7 mouse cellular contexts compared by ENCODE assay signal in genomic region chr5:65538121-65538520, GRCm38 (mm10). TPM values are rescaled to one million over a fixed set of nuclear protein-coding genes. Genes with fewer than 3 reads are reported as not detected.
DNase-seq lines count a peak whose midpoint lies in the region; ATAC-seq lines count a peak whose summit lies in the region.

No protein-coding gene starts in this region.

- H3K9me3 ChIP-seq in megakaryocyte, embryonic 14.5 days, result no peaks in the 10 kb centered on the region
- no peaks in the 10 kb centered on the region for H3K9me3 ChIP-seq in limb, embryonic 11.5 days (ENCODE audit: control insufficient read depth, low read length)
- no peaks in the 10 kb centered on the region for H3K9me3 ChIP-seq in stomach, embryonic 15.5 days

- H3K27me3 ChIP-seq in megakaryocyte, embryonic 14.5 days (replicated peaks), result no peaks in the 10 kb centered on the region
- no peaks in the 10 kb centered on the region for H3K27me3 ChIP-seq in limb, embryonic 11.5 days (ENCODE audit: control insufficient read depth, insufficient read depth, low read length)
- H3K27me3 ChIP-seq in stomach, embryonic 15.5 days (replicated peaks), result no peaks in the 10 kb centered on the region

- no peak for DNase-seq in limb, embryonic 11.5 days (ENCODE audit: low spot score)
- no peak for DNase-seq in cerebellum, postnatal 14 days
- no peak for DNase-seq in urinary bladder, adult 18-20 months (ENCODE audit: low spot score in 2 of 2)

- H3K9ac ChIP-seq in limb, embryonic 11.5 days (ENCODE audit: low read length), result peak overlapping the region; percentile 96
- peak overlapping the region; percentile 81 for H3K9ac ChIP-seq in stomach, embryonic 15.5 days

- H3K4me2 ChIP-seq in limb, embryonic 11.5 days (ENCODE audit: low read depth, severe bottlenecking), result peak overlapping the region; percentile 66
- peak overlapping the region; percentile 58 for H3K4me2 ChIP-seq in stomach, embryonic 15.5 days

- peak overlapping the region; percentile 100 for H3K4me3 ChIP-seq in megakaryocyte, embryonic 14.5 days (replicated peaks)
- H3K4me3 ChIP-seq in limb, embryonic 11.5 days (ENCODE audit: low read depth, low read length), result peak overlapping the region; percentile 95
- H3K4me3 ChIP-seq in stomach, embryonic 15.5 days (replicated peaks), result peak overlapping the region; percentile 74

- no peak for ATAC-seq in megakaryocyte, adult 5-6 weeks (ENCODE audit: poor library complexity, severe bottlenecking)
- ATAC-seq in erythroid progenitor cell, adult 5-6 weeks (replicated peaks; ENCODE audit: low FRiP score, poor library complexity, severe bottlenecking), result peak; percentile 15; the same call in 1 of the 2 replicates
- ATAC-seq in limb, embryonic 11.5 days (ENCODE audit: insufficient number of reproducible peaks, low FRiP score, low TSS enrichment, low read depth), result no peak
- ATAC-seq in stomach, embryonic 15.5 days (ENCODE audit: insufficient read depth, low FRiP score, low read depth), result no peak

- H3K4me1 ChIP-seq in megakaryocyte, embryonic 14.5 days, result peaks cover 29% of the 10 kb centered on the region
- no peaks in the 10 kb centered on the region; the same call in 1 of the 2 replicates for H3K4me1 ChIP-seq in limb, embryonic 11.5 days (ENCODE audit: control insufficient read depth, insufficient read depth, low read length)
- H3K4me1 ChIP-seq in stomach, embryonic 15.5 days, result peaks cover 5% of the 10 kb centered on the region; the same call in 1 of the 2 replicates

- H3K36me3 ChIP-seq in megakaryocyte, embryonic 14.5 days (replicated peaks; ENCODE audit: low read length), result peaks cover 9% of the 10 kb centered on the region
- H3K36me3 ChIP-seq in limb, embryonic 11.5 days (ENCODE audit: control insufficient read depth, insufficient read depth, low read length), result no peaks in the 10 kb centered on the region
- H3K36me3 ChIP-seq in stomach, embryonic 15.5 days, result no peaks in the 10 kb centered on the region

- H3K27ac ChIP-seq in limb, embryonic 11.5 days (replicated peaks; ENCODE audit: low read depth, low read length), result peak overlapping the region; percentile 99
- peak overlapping the region; percentile 98 for H3K27ac ChIP-seq in stomach, embryonic 15.5 days

- WGBS in limb, embryonic 11.5 days, result 2% methylated on average over 4 of the region's 4 CpGs
- 0% methylated on average over 4 of the region's 4 CpGs for WGBS in stomach, embryonic 15.5 days

RNA-seq across cellular contexts. Expression of gene Ube2k, which starts 1.1 kb away (rescaled TPM):
- polyA plus RNA-seq in megakaryocyte, embryonic 14.5 days (2012; ENCODE audit: insufficient read depth, low replicate concordance), result 16.2 and 135 TPM in 2 replicates
- 125 and 131 TPM in 2 replicates for total RNA-seq in megakaryocyte, adult 5-6 weeks (2015)
- 31.5 and 62.8 TPM in 2 replicates for total RNA-seq in megakaryocyte, adult 5-6 weeks (2017)
- total RNA-seq in erythroid progenitor cell, adult 5-6 weeks (2015; ENCODE audit: low replicate concordance), result 79.6 and 94.1 TPM in 2 replicates
- 34.3 and 37.0 TPM in 2 replicates for total RNA-seq in erythroid progenitor cell, adult 5-6 weeks (2017; ENCODE audit: low replicate concordance)
- polyA plus RNA-seq in limb, embryonic 11.5 days (2014; fragmentation: Nextera tagmentation; extraction: Ambion mirVana), result 167 and 172 TPM in 2 replicates
- 174 and 176 TPM in 2 replicates for polyA plus RNA-seq in stomach, embryonic 15.5 days (2015; fragmentation: Nextera tagmentation; extraction: Ambion mirVana)

RNA-seq across cellular contexts. Expression of gene Smim14, which starts 1.1 kb away (rescaled TPM):
- 60.5 and 108 TPM in 2 replicates for polyA plus RNA-seq in megakaryocyte, embryonic 14.5 days (2012; ENCODE audit: insufficient read depth, low replicate concordance)
- total RNA-seq in megakaryocyte, adult 5-6 weeks (2015), result 154 TPM in 2 replicates
- total RNA-seq in megakaryocyte, adult 5-6 weeks (2017), result 87.1 and 94.7 TPM in 2 replicates
- 36.5 and 44.3 TPM in 2 replicates for total RNA-seq in erythroid progenitor cell, adult 5-6 weeks (2015; ENCODE audit: low replicate concordance)
- 13.5 and 18.9 TPM in 2 replicates for total RNA-seq in erythroid progenitor cell, adult 5-6 weeks (2017; ENCODE audit: low replicate concordance)
- polyA plus RNA-seq in limb, embryonic 11.5 days (2014; fragmentation: Nextera tagmentation; extraction: Ambion mirVana), result 75.6 and 80.5 TPM in 2 replicates
- 161 and 177 TPM in 2 replicates for polyA plus RNA-seq in stomach, embryonic 15.5 days (2015; fragmentation: Nextera tagmentation; extraction: Ambion mirVana)

RNA-seq across cellular contexts. Expression of gene Gm43552, which starts 45.5 kb away (rescaled TPM):
- polyA plus RNA-seq in megakaryocyte, embryonic 14.5 days (2012; ENCODE audit: insufficient read depth, low replicate concordance), result 52.6 TPM in 1 of 2 replicates, not detected in the other
- not detected in 2 replicates for total RNA-seq in megakaryocyte, adult 5-6 weeks (2015)
- total RNA-seq in megakaryocyte, adult 5-6 weeks (2017), result not detected in 2 replicates
- not detected in 2 replicates for total RNA-seq in erythroid progenitor cell, adult 5-6 weeks (2015; ENCODE audit: low replicate concordance)
- total RNA-seq in erythroid progenitor cell, adult 5-6 weeks (2017; ENCODE audit: low replicate concordance), result not detected in 2 replicates
- not detected in 2 replicates for polyA plus RNA-seq in limb, embryonic 11.5 days (2014; fragmentation: Nextera tagmentation; extraction: Ambion mirVana)
- 1.8 TPM in 1 of 2 replicates, not detected in the other for polyA plus RNA-seq in stomach, embryonic 15.5 days (2015; fragmentation: Nextera tagmentation; extraction: Ambion mirVana)
